Mouse (Mus musculus) MEL (cell line): Measurements from ENCODE around the gene Mre11a.

Source experiments
- CTCF ChIP-seq, 3 experiments: IDR thresholded peaks in 2 of 3; conservative IDR thresholded peaks in 1 of 3; 2 replicates each; pipeline ENCODE4 v1.5.1; 2011 to 2012; ENCODE audit warnings: low read length in 3 of 3, low read depth in 2 of 3, mild to moderate bottlenecking in 2 of 3, improper control_type of control experiment in 1 of 3, inconsistent platforms in 1 of 3, mixed read lengths in 1 of 3, moderate library complexity in 1 of 3; ENCODE audit not compliant: control insufficient read depth in 1 of 3, insufficient read depth in 1 of 3, poor library complexity in 1 of 3, severe bottlenecking in 1 of 3
- EP300 ChIP-seq, 2 experiments: IDR thresholded peaks; 2 replicates each; pipeline ENCODE4 v1.6.1; 2011; ENCODE audit warnings: improper control_type of control experiment in 2 of 2, low read length in 2 of 2, low read depth in 1 of 2, mild to moderate bottlenecking in 1 of 2
- ETS1 ChIP-seq: IDR thresholded peaks from 2 replicates; pipeline ENCODE4 v1.6.1; 2012; ENCODE audit warnings: low read depth, mild to moderate bottlenecking, inconsistent platforms, low read length, improper control_type of control experiment, moderate library complexity
- GATA1 ChIP-seq: IDR thresholded peaks from 2 replicates; pipeline ENCODE4 v1.6.1; 2011; ENCODE audit warnings: low read depth, low read length, improper control_type of control experiment
- JUND ChIP-seq: IDR thresholded peaks from 2 replicates; pipeline ENCODE4 v1.6.1; 2011; ENCODE audit warnings: low read depth, mild to moderate bottlenecking, improper control_type of control experiment, low read length
- NELFE ChIP-seq: IDR thresholded peaks from 2 replicates; pipeline ENCODE4 v1.6.1; 2011; ENCODE audit warnings: low read depth, low read length, improper control_type of control experiment
- POLR2A ChIP-seq, 2 experiments: IDR thresholded peaks; 2 replicates each; pipeline ENCODE4 v1.6.1; 2011 to 2012; ENCODE audit warnings: low read length in 2 of 2, mild to moderate bottlenecking in 2 of 2, control low read depth in 1 of 2, improper control_type of control experiment in 1 of 2, low read depth in 1 of 2, moderate library complexity in 1 of 2; ENCODE audit not compliant: control insufficient read depth in 1 of 2, insufficient read depth in 1 of 2, poor library complexity in 1 of 2
- POLR2AphosphoS5 ChIP-seq: IDR thresholded peaks from 2 replicates; pipeline ENCODE4 v1.6.1; 2012; ENCODE audit warnings: low read depth, borderline replicate concordance, mild to moderate bottlenecking, inconsistent platforms, low read length, moderate library complexity, mixed read lengths
- SMC3 ChIP-seq: IDR thresholded peaks from 2 replicates; pipeline ENCODE4 v1.6.1; 2011; ENCODE audit warnings: low read depth, low read length, improper control_type of control experiment
- TAL1 ChIP-seq: IDR thresholded peaks from 2 replicates; pipeline ENCODE4 v1.6.1; 2012; ENCODE audit warnings: mild to moderate bottlenecking, inconsistent platforms, low read length, moderate library complexity, mixed read lengths

- TF ChIP-seq CTCF (IDR thresholded peaks at IDR 0.05 in 2 of 3, conservative IDR thresholded peaks at IDR 0.05 in 1 of 3; ENCODE audit: control insufficient read depth in 1 of 3, insufficient read depth in 1 of 3, low read depth in 2 of 3, low read length in 3 of 3, poor library complexity in 1 of 3, severe bottlenecking in 1 of 3), result no peak
- TF ChIP-seq NELFE, result no peak
- TF ChIP-seq EP300 (IDR thresholded peaks at IDR 0.05; ENCODE audit: low read depth in 1 of 2, low read length in 2 of 2), result no peak
- no peak for TF ChIP-seq ETS1
- no peak for TF ChIP-seq POLR2A (IDR thresholded peaks at IDR 0.05; ENCODE audit: control insufficient read depth in 1 of 2, insufficient read depth in 1 of 2, low read depth in 1 of 2, low read length in 2 of 2, poor library complexity in 1 of 2)
- no peak for TF ChIP-seq GATA1
- no peak for TF ChIP-seq TAL1
- no peak for TF ChIP-seq SMC3
- no peak for TF ChIP-seq POLR2AphosphoS5
- no peak for TF ChIP-seq JUND
These were observed 6.1 kb upstream of the Mre11a start for GRCm38 (mm10) chr9:14778341-14778740.
